Mouse (Mus musculus): Measurements from ENCODE around the gene Csnk2b. TPM values are rescaled to one million over a fixed set of nuclear protein-coding genes. Genes with fewer than 3 reads are reported as not detected.

Csnk2b gene
- polyA plus RNA-seq (2016; fragmentation: Nextera tagmentation; extraction: Ambion mirVana) = 290 and 303 TPM in 2 replicates

DNA sequence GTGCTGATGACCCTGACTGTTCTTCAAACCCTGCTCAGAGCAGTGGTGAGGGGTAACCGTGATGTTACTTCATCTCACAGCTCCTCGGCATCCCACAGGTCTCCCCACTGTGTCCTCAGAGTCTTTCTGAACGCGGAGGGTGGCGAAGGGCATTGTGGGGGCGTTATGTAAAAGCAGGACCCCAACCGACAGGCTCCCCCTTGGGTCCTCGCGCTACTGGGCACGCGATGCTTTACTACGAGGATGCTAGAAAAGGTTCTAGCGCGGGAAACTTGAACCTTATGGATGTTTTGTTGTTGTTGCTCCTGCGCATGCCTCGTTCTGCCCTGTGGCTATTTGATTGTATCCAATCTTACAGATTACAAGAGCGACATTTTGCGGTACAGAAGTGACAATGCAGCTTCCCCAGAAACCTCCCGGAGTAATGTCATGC is at the start of gene Csnk2b:
Csnk2b (minus strand) TSS at position 183 of the 433 bp plus-strand sequence.
- Histone ChIP-seq H3K27me3 (ENCODE audit: poor library complexity, severe bottlenecking) (no peaks in the 10 kb centered on the region), H3K9me3 (no peaks in the 10 kb centered on the region), H3K27ac (peak within 1 kb of the TSS; percentile 93), H3K4me1 (peaks cover 46% of the 10 kb centered on the region), H3K4me3 (peak within 1 kb of the TSS; percentile 82), H3K36me3 (replicated peaks) (peaks cover 54% of the 10 kb centered on the region)
- WGBS = under 1% methylated on average over 19 of the region's 19 CpGs
- DNase-seq (ENCODE audit: extremely low spot score, low spot score) = no peak

DNA sequence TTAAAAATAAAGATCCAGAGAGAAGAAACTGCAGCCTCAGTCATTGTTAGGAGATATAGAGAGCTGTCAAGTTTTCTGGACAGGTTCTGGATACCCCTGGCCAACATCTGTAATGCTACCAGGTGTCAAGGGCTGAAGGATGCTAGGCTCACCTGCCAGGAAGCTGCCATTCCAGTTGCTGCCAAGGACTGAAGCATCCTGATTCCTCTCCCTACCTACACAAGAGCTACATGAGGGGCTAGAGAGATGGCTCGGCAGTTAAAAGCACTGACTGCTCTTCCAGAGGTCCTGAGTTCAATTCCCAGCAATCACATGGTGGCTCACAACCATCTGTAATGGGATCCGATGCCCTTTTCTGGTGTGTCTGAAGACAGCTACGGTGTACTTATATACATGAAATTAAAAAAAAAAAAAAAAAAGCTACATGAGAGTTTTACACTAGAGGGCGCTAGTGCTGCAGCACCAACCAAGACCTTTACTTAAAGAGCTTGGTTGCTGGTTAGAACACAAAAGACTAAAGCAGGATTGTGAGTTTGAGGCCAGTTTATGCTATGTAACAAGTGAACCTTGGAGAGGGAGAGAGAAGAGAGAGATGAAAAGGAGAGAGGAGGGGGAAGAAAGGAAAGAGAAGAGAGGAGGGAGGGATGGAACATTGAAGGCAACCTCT is 46.8 kb upstream of the Csnk2b start:
- DNase-seq (ENCODE audit: extremely low spot score, low spot score) = no peak
- H3K27ac ChIP-seq = 0 out of 2 replicates have a peak overlapping the region, but pooled peaks have one; percentile 17
- H3K4me3 ChIP-seq = no peak overlapping the region
- 25% methylated on average over 4 of the region's 4 CpGs for WGBS
- H3K9me3 ChIP-seq = no peaks in the 10 kb centered on the region
- H3K27me3 ChIP-seq (ENCODE audit: poor library complexity, severe bottlenecking) = no peaks in the 10 kb centered on the region
- H3K36me3 ChIP-seq (replicated peaks) = no peaks in the 10 kb centered on the region; the same call in 1 of the 2 replicates
- H3K4me1 ChIP-seq = peaks cover 12% of the 10 kb centered on the region

DNA sequence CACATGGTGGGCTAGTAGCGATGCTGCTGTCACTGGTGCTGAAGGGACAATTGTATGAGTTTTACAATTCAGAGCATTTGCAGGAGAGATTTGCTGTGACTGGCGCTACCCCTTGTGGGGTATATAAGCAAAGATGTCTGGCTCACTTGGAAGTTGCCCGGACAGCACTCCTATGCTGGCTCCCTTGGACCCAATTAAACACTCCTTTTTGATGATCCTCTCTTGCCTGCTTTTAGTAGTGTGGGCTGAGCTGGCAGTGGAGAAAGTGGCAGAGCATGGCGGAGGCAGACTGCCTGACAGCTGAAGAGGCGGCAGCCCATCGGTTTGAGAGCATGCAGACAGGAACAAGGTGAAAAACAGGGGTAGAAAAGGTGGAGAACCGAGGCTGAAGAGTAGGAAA is 45.9 kb upstream of the Csnk2b start:
- Histone ChIP-seq H3K36me3 (replicated peaks) (peaks cover 6% of the 10 kb centered on the region), H3K27ac (no peak overlapping the region), H3K4me3 (no peak overlapping the region), H3K4me1 (peaks cover 21% of the 10 kb centered on the region), H3K27me3 (ENCODE audit: poor library complexity, severe bottlenecking) (no peaks in the 10 kb centered on the region), H3K9me3 (no peaks in the 10 kb centered on the region)
- DNase-seq (ENCODE audit: extremely low spot score, low spot score) = no peak
- 88% methylated on average over 7 of the region's 7 CpGs for WGBS

DNA sequence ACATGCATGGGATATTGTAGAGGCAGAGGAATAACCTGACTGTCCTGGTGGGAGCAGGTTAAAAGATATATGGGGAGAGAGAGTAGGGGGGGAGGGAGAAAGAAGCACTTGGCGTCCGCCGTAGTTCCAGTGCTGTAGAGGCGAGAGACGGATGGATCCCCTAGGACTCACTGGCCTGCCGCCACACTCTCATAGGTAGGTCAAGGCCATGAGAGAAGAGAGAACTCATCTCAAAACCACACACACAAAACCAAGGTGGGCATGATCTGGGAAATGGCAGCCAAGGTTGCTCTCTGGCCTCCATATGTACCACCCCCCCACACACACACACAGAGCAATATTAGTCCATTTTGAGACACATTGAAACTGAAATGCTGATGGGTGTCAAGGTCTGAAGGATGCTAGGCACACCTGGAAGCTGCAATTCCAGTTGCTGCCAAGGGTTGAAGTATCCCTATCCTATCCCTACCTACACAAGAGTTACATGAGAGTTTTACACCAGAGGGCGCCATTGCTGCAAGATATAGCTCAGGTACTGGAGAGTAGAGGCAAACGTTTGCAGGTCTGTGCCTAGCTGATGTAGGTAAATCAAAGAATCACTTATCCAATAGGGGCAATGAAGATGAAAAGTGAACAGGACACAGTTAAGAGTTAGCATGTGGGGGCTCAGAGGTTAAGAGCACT is 44.6 kb upstream of the Csnk2b start:
- Histone ChIP-seq H3K9me3 (no peaks in the 10 kb centered on the region), H3K4me1 (peaks cover 34% of the 10 kb centered on the region), H3K36me3 (replicated peaks) (peaks cover 19% of the 10 kb centered on the region), H3K4me3 (peak overlapping the region; percentile 99), H3K27ac (peak overlapping the region; percentile 99), H3K27me3 (ENCODE audit: poor library complexity, severe bottlenecking) (no peaks in the 10 kb centered on the region)
- no peak for DNase-seq (ENCODE audit: extremely low spot score, low spot score)
- 74% methylated on average over 8 of the region's 8 CpGs for WGBS

DNA sequence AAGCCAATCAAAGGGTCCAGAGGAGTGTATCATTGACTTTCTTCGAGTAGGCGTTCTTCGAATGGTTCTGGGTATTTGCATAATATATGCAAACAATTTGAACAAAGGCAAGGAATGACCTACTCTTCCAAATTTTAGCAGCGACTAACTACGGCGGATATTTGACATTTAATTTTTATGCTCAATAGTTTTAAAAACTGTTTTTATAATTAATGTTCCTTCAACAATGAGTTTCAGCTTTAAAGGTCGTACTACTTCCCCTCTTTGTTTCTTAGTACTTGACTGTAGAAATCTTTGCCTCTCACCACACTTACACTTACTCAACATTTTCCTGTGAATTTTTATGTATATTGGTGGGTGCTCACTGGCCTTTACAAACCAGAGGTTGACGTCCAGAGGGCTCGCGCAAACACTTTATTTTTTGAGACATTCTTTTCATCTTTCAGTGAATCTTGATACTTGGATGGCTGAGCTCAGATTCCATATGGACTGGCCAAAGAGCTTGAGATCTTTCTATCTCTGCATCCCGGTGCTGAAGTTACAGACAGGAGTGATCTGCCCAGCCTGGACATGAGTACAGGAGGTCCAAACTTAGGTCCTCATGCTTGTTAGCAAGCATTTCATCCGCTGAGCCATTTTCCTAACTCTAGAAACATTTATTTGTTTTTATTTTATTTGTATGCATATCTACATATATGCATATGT is 43.8 kb upstream of the Csnk2b start:
- 26% methylated on average over 12 of the region's 12 CpGs for WGBS
- peak overlapping the region; percentile 99 for H3K27ac ChIP-seq
- no peak for DNase-seq (ENCODE audit: extremely low spot score, low spot score)
- H3K4me3 ChIP-seq = peak overlapping the region; percentile 99
- H3K36me3 ChIP-seq (replicated peaks) = peaks cover 28% of the 10 kb centered on the region
- H3K27me3 ChIP-seq (ENCODE audit: poor library complexity, severe bottlenecking) = no peaks in the 10 kb centered on the region
- peaks cover 38% of the 10 kb centered on the region for H3K4me1 ChIP-seq
- H3K9me3 ChIP-seq = no peaks in the 10 kb centered on the region

DNA sequence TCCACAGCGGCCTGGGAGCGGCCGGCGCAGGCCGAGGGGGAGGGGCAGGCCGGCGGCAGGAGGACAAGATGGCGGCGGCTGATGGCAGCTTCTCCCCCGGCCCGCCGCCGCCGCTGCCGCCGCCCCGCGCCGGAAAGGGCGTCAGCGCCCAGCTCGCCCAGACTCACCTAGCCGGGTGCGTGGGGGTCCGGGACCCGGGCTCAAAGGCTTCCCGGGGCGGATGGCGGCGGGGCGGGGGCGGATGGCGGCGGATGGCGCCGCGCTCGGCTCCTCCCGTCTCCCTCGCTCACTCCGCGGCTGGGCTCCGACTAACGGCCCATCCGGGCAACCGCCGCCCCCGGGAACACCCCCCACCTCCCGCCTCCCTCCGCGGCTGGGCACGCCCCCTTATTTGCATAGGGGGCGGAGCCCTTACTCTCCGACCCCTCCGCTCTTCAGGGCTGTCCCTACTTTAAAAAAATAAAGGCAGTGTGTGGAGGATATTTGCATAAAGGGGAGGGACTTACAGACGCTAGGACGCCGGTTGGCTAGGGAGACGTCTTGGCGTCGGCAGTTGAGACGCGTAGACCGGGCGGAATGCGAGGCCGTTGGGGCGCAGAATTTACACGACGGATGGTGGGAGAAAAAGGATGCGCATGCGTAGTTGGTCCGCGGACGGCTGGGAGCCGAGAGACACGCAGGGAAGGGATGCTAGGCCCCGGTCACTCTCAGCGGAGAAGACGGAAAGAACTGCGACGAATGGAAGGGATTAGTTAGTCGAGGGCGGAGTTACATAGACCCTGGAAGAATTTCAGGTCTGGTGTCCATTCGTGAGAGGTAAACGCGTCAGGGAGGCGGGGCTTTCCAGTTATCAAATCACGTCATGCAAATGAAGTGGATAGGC is 43.0 kb upstream of the Csnk2b start, which contains the start of gene Prrc2a:
Prrc2a (minus strand) TSS at position 330 of the 883 bp plus-strand sequence.
- Histone ChIP-seq H3K36me3 (replicated peaks) (peaks cover 36% of the 10 kb centered on the region), H3K27ac (peak within 1 kb of the TSS; percentile 99), H3K9me3 (no peaks in the 10 kb centered on the region), H3K27me3 (ENCODE audit: poor library complexity, severe bottlenecking) (no peaks in the 10 kb centered on the region), H3K4me1 (peaks cover 38% of the 10 kb centered on the region), H3K4me3 (peak within 1 kb of the TSS; percentile 99)
- under 1% methylated on average over 80 of the region's 89 CpGs for WGBS
- DNase-seq (ENCODE audit: extremely low spot score, low spot score) = peak; percentile 99

DNA sequence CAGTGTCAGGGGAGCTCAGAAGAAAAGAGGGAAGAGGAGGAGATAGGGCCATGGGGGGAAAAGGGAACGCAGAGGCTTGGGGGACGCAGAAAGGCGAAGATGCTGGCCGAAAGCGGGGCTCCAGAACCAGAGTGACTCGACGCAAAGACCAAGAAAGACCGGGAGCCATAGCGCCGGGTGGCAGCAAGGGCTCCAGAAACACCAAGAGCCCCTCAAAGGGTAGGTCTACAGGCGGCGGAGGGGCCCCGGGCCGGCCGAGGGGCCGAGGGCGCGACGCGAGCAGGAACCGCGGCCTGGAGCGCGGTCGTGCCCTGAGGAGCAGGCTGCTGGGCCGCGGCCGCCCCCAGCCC is 42.3 kb upstream of the Csnk2b start:
- peak overlapping the region; percentile 99 for H3K27ac ChIP-seq
- H3K4me3 ChIP-seq = peak overlapping the region; percentile 99
- no peaks in the 10 kb centered on the region for H3K27me3 ChIP-seq (ENCODE audit: poor library complexity, severe bottlenecking)
- H3K9me3 ChIP-seq = no peaks in the 10 kb centered on the region
- no peak for DNase-seq (ENCODE audit: extremely low spot score, low spot score)
- peaks cover 38% of the 10 kb centered on the region for H3K4me1 ChIP-seq
- WGBS = 1% methylated on average over 27 of the region's 28 CpGs
- H3K36me3 ChIP-seq (replicated peaks) = peaks cover 42% of the 10 kb centered on the region

DNA sequence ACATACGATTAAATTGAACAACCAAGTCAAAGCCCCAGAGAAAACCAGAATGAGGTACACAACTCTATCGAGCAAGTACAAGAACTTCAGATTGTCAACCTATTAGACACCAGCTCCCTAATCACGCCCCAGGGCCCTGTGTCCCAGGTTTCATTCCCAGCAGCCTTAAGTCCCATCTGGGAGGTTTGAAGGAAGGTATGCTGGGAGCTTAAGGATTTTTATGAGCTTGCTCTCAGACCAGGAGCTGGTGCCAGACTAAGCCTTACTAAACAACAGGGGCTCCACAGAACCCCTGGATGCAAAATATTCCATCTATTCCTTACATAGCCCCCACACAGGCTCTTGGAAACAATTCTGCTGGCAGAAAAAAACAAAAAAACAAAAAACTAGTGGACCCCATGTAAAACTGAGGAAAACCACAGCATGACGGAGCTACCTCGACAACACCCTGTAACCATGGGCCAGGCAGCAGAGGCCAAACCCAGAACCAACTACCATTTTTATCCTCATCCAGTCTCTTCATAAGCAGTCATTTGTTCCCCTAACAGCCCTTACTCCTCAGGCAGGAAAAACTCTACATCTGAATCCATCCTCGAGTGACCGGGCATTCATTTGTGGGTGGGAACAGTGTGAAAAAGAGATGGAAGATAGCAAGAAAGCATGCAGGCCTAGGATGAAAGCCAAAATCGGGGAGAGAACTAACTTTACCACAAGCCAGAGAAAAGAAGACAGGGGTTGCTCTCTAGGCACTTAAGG is 41.7 kb upstream of the Csnk2b start:
- H3K4me3 ChIP-seq = peak overlapping the region; percentile 99
- H3K27ac ChIP-seq = peak overlapping the region; percentile 99
- 26% methylated on average over 8 of the region's 8 CpGs for WGBS
- peaks cover 49% of the 10 kb centered on the region for H3K36me3 ChIP-seq (replicated peaks)
- H3K9me3 ChIP-seq = no peaks in the 10 kb centered on the region
- no peaks in the 10 kb centered on the region for H3K27me3 ChIP-seq (ENCODE audit: poor library complexity, severe bottlenecking)
- DNase-seq (ENCODE audit: extremely low spot score, low spot score) = no peak
- peaks cover 38% of the 10 kb centered on the region for H3K4me1 ChIP-seq

DNA sequence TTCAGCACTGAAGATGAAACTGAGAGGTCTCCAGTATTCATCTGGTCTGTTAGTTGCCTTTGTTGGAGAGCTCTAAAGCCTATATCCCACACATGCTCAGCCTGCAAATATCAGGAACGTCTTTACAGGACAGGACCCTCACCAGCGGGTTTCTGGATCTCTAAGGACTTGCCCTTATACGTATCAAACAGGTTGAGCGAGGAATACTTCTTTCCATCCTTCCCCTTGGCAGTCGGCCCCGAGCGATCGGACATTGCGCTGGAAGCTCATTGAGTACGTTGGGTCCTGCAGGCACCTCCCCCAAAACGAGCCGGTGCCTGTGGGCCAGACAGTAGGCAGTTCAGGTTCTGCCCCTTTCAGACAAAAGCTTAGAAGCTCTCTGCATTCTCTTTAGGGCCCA is 40.9 kb upstream of the Csnk2b start:
- Histone ChIP-seq H3K27me3 (ENCODE audit: poor library complexity, severe bottlenecking) (no peaks in the 10 kb centered on the region), H3K9me3 (no peaks in the 10 kb centered on the region), H3K27ac (peak overlapping the region; percentile 99), H3K4me1 (peaks cover 38% of the 10 kb centered on the region), H3K4me3 (peak overlapping the region; percentile 99), H3K36me3 (replicated peaks) (peaks cover 57% of the 10 kb centered on the region)
- 73% methylated on average over 12 of the region's 12 CpGs for WGBS
- DNase-seq (ENCODE audit: extremely low spot score, low spot score) = no peak

DNA sequence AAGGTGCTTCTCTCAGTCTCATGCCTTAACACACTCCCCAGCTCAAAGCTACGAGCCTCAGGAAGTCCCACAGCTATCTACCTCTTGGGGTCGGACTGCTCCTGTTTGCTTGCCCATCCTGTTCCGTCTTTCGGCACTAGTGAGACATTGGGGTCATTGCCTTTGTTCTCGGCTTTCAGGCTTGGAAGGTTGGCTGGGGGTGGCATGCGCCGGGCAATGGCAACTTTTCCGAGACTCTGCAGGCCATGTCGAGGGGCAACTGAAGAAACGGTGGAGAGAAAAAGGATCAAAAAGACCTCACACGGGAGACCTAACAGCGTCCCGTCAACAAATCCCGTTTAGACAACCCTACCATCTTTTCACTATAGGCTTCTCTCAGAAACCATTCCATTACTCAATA is 40.3 kb upstream of the Csnk2b start:
- H3K36me3 ChIP-seq (replicated peaks) = peaks cover 63% of the 10 kb centered on the region
- no peaks in the 10 kb centered on the region for H3K27me3 ChIP-seq (ENCODE audit: poor library complexity, severe bottlenecking)
- no peak for DNase-seq (ENCODE audit: extremely low spot score, low spot score)
- peak overlapping the region; percentile 99 for H3K4me3 ChIP-seq
- H3K9me3 ChIP-seq = no peaks in the 10 kb centered on the region
- no peak overlapping the region for H3K27ac ChIP-seq
- 86% methylated on average over 14 of the region's 14 CpGs for WGBS
- H3K4me1 ChIP-seq = peaks cover 38% of the 10 kb centered on the region

DNA sequence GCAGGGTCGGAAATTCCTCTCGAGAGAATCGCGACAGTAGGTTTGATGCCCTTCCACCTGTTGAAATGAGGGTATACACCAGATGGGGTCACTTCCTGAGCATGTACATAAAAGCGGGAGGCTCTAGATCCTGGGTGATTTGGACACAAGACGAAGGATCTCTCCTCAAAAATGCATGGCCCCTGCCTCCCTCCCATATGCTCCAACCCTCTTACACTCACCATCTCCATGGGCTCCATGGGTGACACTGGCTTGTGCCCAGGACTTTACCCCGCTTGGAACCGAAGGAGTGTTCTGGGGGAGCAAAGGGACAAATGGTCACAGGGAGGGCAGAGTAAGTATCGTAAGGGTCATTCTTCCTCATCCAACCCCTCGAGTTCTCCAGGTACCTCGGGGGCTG is 39.6 kb upstream of the Csnk2b start:
- no peak overlapping the region for H3K27ac ChIP-seq
- H3K36me3 ChIP-seq (replicated peaks) = peaks cover 70% of the 10 kb centered on the region
- H3K4me3 ChIP-seq = peak overlapping the region; percentile 99
- H3K4me1 ChIP-seq = peaks cover 35% of the 10 kb centered on the region
- H3K9me3 ChIP-seq = no peaks in the 10 kb centered on the region
- 92% methylated on average over 11 of the region's 11 CpGs for WGBS
- no peaks in the 10 kb centered on the region for H3K27me3 ChIP-seq (ENCODE audit: poor library complexity, severe bottlenecking)
- DNase-seq (ENCODE audit: extremely low spot score, low spot score) = no peak
